Mouse (Mus musculus) neural tube, embryonic 15.5 days (tissue): ENCODE data around the gene Hes5. TPM values are rescaled to one million over a fixed set of nuclear protein-coding genes. Genes with fewer than 3 reads are reported as not detected.

Experiments
- ATAC-seq: fragments of 200-750 bp; cut with Nextera tagmentation; 2 replicates; pipeline ENCODE4 v1.8.0; 2017; ENCODE audit warnings: mild to moderate bottlenecking, moderate TSS enrichment, moderate library complexity; ENCODE audit not compliant: low FRiP score
- H3K27ac ChIP-seq: fragments of 300-500 bp; sonication (generic); replicated peaks from 2 replicates; pipeline ENCODE4 v1.5.1; 2015; ENCODE audit warnings: mild to moderate bottlenecking, inconsistent platforms
- H3K27me3 ChIP-seq: fragments of 300-500 bp; sonication (generic); replicated peaks from 2 replicates; pipeline ENCODE4 v1.6.1; 2015; ENCODE audit warnings: inconsistent platforms
- H3K36me3 ChIP-seq: fragments of 300-500 bp; sonication (generic); 2 replicates; pipeline ENCODE4 v1.6.1; 2015; ENCODE audit warnings: inconsistent platforms
- H3K4me1 ChIP-seq: fragments of 300-500 bp; sonication (generic); 2 replicates; pipeline ENCODE4 v1.6.1; 2015; ENCODE audit warnings: inconsistent platforms
- H3K4me2 ChIP-seq: fragments of 300-500 bp; sonication (generic); 2 replicates; pipeline ENCODE4 v1.6.1; 2015; ENCODE audit warnings: inconsistent platforms, mild to moderate bottlenecking, moderate library complexity
- H3K4me3 ChIP-seq: fragments of 300-500 bp; sonication (generic); replicated peaks from 2 replicates; pipeline ENCODE4 v1.5.1; 2015; ENCODE audit warnings: mild to moderate bottlenecking, inconsistent platforms
- H3K9ac ChIP-seq: fragments of 300-500 bp; sonication (generic); replicated peaks from 2 replicates; pipeline ENCODE4 v1.6.1; 2015; ENCODE audit warnings: mild to moderate bottlenecking, inconsistent platforms
- H3K9me3 ChIP-seq: fragments of 300-500 bp; sonication (generic); replicated peaks from 2 replicates; pipeline ENCODE4 v1.6.1; 2016; ENCODE audit warnings: inconsistent platforms
- WGBS: fragments of 180-500 bp; shearing (Covaris S2); methylation state at CpG from one replicate; pipeline ENCODE4 v1.1.7; 2015; ENCODE audit warnings: mixed read lengths; 5-methylcytosine and 5-hydroxymethylcytosine counted together
- polyA plus RNA-seq: library from polyadenylated mRNA; unstranded; fragments of >200 nt; fragmentation: Nextera tagmentation; extraction: Ambion mirVana; gene quantifications from 2 replicates; pipeline ENCODE4 v1.2.1, GENCODE M21; 2015

Gene Hes5
- polyA plus RNA-seq, 1 experiment from 2014 or later: 113 TPM

DNA sequence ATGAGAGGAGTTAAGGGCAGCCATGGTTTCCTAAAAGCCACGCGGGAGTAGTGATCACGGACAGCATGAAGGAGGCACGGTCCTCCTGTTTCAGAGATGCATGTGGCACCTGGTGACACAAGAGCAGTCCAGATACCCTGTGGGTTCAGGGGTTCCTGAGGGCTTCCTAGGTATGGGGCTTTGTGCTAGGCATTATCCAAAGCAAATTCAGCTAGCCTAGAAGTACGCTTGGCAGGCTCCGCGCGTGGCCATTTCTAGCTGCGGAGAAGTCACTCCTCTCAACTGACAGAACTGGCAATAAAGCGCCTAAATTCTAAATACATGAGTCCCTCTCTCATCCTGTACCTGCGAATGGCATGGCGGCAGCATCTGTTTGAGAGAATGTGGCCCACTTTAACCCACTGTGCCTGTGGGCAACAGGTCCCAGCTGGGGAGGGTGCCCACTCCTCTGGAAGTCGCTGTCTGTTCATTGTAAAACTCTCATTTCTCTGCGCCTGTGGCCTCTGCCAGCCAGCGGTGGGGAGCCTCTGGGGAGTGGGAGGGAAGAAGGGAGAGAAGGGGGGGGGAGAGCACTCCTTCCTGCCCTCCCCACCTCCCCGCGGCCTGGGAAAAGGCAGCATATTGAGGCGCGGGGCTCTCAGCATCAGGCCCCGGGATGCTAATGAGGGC lies 568 bp upstream of the Hes5 start:
- Histone ChIP-seq H3K36me3 (no peaks in the 10 kb centered on the region), H3K4me1 (peaks cover 73% of the 10 kb centered on the region), H3K27ac (peak overlapping the region; percentile 91), H3K9me3 (no peaks in the 10 kb centered on the region), H3K9ac (peak overlapping the region; percentile 80), H3K4me3 (peak overlapping the region; percentile 86), H3K4me2 (peak overlapping the region; percentile 89), H3K27me3 (peaks cover 16% of the 10 kb centered on the region)
- ATAC-seq: no peak; the same call in 1 of the 2 replicates
- 7% methylated on average over 20 of the region's 20 CpGs for WGBS

DNA sequence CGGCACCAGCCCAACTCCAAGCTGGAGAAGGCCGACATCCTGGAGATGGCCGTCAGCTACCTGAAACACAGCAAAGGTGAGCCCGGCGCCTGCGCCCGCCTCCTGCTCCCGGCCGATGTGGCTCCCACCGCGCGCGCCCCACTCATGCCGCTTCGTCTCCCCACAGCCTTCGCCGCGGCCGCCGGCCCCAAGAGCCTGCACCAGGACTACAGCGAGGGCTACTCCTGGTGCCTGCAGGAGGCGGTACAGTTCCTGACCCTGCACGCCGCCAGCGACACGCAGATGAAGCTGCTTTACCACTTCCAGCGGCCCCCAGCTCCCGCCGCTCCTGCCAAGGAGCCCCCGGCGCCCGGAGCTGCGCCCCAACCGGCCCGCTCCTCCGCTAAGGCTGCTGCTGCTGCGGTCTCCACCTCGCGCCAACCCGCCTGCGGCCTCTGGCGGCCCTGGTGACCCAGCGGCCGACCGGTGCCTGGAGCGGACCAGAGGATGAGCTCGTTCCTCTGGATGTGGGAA lies 559 bp downstream of the Hes5 start:
- Histone ChIP-seq H3K4me1 (peaks cover 85% of the 10 kb centered on the region), H3K9ac (peak overlapping the region; percentile 80), H3K27ac (peak overlapping the region; percentile 91), H3K36me3 (no peaks in the 10 kb centered on the region), H3K4me3 (peak overlapping the region; percentile 86), H3K27me3 (peaks cover 16% of the 10 kb centered on the region), H3K4me2 (peak overlapping the region; percentile 89), H3K9me3 (no peaks in the 10 kb centered on the region)
- under 1% methylated on average over 47 of the region's 47 CpGs for WGBS
- no peak for ATAC-seq

DNA sequence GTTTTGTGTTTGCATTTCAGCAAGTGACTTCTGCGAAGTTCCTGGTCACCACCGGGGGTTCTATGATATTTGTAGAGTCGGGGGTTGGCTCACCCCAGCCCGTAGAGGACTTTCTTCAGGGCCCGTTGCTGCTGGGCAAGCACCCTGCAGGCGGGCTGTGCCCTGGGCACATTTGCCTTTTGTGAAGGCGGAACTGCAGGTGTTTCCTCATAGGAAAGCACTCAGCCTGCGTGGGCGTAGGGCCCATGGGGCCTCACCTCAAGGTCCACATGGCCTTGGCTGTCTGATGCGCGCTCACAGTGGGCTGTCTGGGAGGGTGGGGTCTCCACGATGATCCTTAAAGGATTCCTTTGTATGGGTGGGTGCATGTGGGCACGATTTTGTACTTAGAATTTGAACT lies 1.2 kb downstream of the Hes5 start:
- ATAC-seq: no peak
- Histone ChIP-seq H3K9ac (peak overlapping the region; percentile 80), H3K27me3 (peaks cover 16% of the 10 kb centered on the region), H3K9me3 (no peaks in the 10 kb centered on the region), H3K27ac (peak overlapping the region; percentile 91), H3K4me2 (peak overlapping the region; percentile 89), H3K4me3 (peak overlapping the region; percentile 86), H3K4me1 (peaks cover 91% of the 10 kb centered on the region), H3K36me3 (no peaks in the 10 kb centered on the region)
- 4% methylated on average over 13 of the region's 13 CpGs for WGBS

DNA sequence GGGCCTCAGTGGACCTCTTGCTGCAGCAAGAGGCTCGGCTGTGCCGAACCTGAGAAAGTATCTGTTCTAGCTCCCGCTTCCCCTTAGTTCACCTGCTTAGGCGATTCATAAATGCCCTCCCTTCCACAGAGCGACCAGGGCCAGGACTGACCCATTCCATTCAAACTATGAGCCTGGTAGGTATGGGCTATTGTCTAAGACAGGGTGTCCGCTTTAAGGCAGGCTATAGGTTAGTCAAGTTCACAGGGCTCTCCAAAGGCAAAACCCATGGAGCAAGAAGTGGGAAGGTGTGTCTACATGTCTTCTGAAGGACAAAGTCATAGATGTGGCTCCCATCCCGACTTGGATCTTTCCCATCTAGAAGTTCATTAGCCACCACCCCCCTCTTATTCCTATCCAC lies 2.0 kb downstream of the Hes5 start:
- peaks cover 83% of the 10 kb centered on the region for H3K4me1 ChIP-seq
- no peak for ATAC-seq
- H3K9me3 ChIP-seq: no peaks in the 10 kb centered on the region
- H3K4me3 ChIP-seq: peak overlapping the region; percentile 86
- no peaks in the 10 kb centered on the region for H3K36me3 ChIP-seq
- H3K4me2 ChIP-seq: peak overlapping the region; percentile 89
- H3K27ac ChIP-seq: peak overlapping the region; percentile 91
- peak overlapping the region; percentile 80; the same call in 1 of the 2 replicates for H3K9ac ChIP-seq
- H3K27me3 ChIP-seq: peaks cover 13% of the 10 kb centered on the region
- 35% methylated on average over 7 of the region's 7 CpGs for WGBS

DNA sequence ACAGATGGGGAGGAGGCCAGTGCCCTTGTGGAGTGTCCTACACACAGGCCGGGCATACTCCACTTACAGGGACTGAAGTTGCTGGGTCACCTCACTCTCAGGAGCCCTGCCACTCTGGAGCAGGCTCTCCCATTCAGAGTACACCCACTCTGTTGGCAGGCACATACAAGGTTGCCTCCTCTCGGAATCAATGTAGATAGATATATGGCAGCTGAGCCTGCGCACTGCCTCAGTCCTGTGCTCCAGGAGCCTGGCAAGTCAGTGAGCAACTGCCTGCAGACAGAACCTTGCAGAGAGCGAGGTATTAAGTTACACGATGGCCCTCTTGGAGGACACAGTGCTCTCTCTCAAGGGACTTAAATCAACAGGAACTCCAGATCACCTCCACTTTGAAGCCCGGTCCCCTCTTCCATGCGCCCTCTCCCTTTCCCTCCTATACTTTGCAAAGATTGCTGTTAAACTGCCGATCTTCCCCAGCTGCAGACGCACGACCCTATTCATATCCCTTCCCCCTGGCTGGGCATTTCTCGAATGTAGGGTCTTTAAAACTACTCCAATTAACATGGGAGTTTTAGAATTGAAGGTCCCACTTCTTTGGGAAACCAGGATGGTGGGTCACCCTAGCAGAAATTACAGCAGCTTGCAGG lies 2.6 kb downstream of the Hes5 start:
- H3K4me3 ChIP-seq: peak overlapping the region; percentile 86
- WGBS: 6% methylated on average over 11 of the region's 11 CpGs
- ATAC-seq: no peak
- peak overlapping the region; percentile 89 for H3K4me2 ChIP-seq
- peaks cover 13% of the 10 kb centered on the region for H3K27me3 ChIP-seq
- no peaks in the 10 kb centered on the region for H3K36me3 ChIP-seq
- peaks cover 77% of the 10 kb centered on the region for H3K4me1 ChIP-seq
- H3K9ac ChIP-seq: peak overlapping the region; percentile 80
- peak overlapping the region; percentile 91 for H3K27ac ChIP-seq
- no peaks in the 10 kb centered on the region for H3K9me3 ChIP-seq

DNA sequence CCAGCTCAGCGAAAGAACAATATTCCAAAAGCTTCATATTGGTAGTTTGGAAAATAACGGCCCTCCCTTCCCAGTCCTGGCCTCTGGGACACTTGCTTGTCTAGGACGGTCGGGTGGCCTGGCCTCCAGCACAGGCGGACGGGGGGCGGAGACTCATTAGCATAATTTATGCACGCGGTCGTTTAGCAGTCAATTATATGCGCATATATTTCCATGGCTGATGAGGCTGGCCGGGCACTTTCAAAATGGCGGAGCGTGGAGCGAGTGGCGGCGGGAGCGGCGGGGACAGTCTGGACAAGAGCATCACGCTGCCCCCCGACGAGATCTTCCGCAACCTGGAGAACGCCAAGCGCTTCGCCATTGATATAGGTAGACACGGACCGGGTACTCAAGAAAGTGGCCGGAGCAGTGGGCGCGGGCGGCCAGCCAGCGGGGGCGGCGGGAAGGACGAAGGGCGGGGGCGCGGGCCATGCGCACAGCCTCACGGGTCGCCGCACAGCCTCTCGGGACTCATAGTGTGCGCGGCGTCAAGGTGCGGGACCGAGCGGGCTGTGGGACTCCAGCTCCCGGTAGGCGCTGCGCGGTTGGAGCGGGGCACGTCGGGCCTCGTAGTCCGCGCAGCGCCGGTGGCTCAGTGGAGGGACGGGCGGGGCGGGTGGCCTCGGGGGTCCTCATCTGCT lies 3.3 kb downstream of the Hes5 start, which contains the start of gene Pank4:
Pank4 (plus strand) TSS at position 223 of the 680 bp plus-strand sequence.
- WGBS: under 1% methylated on average over 61 of the region's 66 CpGs
- no peaks in the 10 kb centered on the region for H3K9me3 ChIP-seq
- H3K4me3 ChIP-seq: peak within 1 kb of the TSS; percentile 86
- H3K27ac ChIP-seq: peak within 1 kb of the TSS; percentile 91
- ATAC-seq: peak; percentile 91
- H3K27me3 ChIP-seq: peaks cover 6% of the 10 kb centered on the region
- H3K4me2 ChIP-seq: peak within 1 kb of the TSS; percentile 89
- peaks cover 70% of the 10 kb centered on the region for H3K4me1 ChIP-seq
- peaks cover 2% of the 10 kb centered on the region for H3K36me3 ChIP-seq
- H3K9ac ChIP-seq: peak within 1 kb of the TSS; percentile 80

DNA sequence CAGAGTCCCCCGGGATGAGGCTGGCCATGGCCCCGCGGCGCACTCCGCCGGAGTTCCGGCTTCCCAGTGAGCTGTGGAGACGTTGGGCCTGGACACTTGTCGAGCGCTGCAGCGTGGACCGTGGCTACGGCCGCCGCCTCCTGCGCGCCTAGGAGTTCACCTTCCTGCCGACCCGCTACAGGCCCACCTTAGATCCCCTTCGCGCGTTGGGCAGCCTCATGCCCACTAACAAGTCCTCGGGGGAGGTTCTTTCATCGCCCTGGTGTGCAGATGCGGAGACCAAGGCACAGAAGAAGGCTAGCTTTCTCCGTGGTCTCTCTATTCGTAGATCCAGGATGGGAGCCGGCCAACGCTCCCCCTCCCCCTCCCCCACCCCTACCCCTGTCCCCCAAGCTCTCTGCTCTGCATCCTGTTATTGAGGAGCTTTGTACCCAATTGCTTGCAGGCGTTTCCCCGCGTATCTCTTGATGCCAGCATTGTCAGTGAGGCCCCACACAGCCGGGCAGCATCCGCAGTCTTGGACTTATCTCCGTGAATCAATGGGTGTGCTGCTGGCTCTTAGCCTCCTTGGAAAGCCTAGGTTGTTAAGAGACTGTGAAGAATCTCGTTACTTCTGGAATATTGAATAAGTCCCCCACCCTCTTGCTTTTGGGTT lies 4.0 kb downstream of the Hes5 start:
- H3K4me1 ChIP-seq: peaks cover 63% of the 10 kb centered on the region
- H3K9ac ChIP-seq: peak overlapping the region; percentile 80
- peak overlapping the region; percentile 89 for H3K4me2 ChIP-seq
- H3K4me3 ChIP-seq: peak overlapping the region; percentile 86
- 0 out of 2 replicates have a peak, but pooled peaks have one; percentile 4 for ATAC-seq
- WGBS: 1% methylated on average over 36 of the region's 36 CpGs
- H3K9me3 ChIP-seq: no peaks in the 10 kb centered on the region
- peak overlapping the region; percentile 91 for H3K27ac ChIP-seq
- H3K36me3 ChIP-seq: peaks cover 9% of the 10 kb centered on the region
- no peaks in the 10 kb centered on the region; the same call in 1 of the 2 replicates for H3K27me3 ChIP-seq

DNA sequence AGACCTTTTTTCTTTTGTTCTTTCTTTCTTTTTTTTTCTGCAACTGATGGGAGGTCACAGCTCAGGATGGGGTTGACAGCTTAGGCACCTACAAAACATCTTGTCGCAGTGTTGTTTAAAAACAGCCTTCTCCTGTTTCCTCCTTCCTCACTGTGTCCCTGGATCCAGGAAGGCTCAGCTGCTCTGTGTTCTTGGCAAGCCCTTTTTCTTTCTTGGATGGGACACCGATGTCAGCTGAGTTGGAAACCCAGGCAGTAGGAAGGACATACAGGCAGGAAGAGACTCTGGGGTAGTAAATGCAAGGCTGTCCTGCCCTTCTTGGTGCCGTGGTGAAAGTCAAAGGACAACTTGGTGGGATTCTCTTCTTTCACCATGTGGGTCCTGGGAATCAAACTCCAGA lies 5.1 kb downstream of the Hes5 start:
- no peak overlapping the region for H3K27ac ChIP-seq
- 0 out of 2 replicates have a peak overlapping the region, but pooled peaks have one; percentile 1 for H3K9ac ChIP-seq
- no peaks in the 10 kb centered on the region for H3K9me3 ChIP-seq
- no peaks in the 10 kb centered on the region for H3K27me3 ChIP-seq
- 0 out of 2 replicates have a peak overlapping the region, but pooled peaks have one; percentile 86 for H3K4me3 ChIP-seq
- H3K4me2 ChIP-seq: peak overlapping the region; percentile 89
- WGBS: 64% methylated on average over 3 of the region's 3 CpGs
- peaks cover 52% of the 10 kb centered on the region for H3K4me1 ChIP-seq
- peaks cover 20% of the 10 kb centered on the region for H3K36me3 ChIP-seq
- ATAC-seq: no peak

DNA sequence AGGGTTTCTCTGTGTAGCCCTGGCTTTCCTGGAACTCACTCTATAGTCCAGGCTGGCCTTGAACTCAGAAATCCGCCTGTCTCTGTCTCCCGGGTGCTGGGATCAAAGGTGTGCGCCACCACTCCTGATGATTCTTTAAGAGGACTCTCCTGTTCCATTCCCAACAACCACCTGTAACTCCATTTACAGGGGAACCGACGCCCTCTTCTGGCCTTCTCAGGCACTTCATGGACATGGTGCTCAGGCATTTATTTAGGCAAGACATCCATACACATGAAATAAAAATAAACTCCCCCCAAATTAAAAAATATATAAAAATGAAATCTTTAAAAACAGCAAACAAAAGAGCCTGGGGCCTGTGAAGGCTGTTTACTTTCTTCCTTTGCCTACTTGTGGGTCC lies 6.5 kb downstream of the Hes5 start:
- peaks cover 39% of the 10 kb centered on the region for H3K4me1 ChIP-seq
- H3K9me3 ChIP-seq: no peaks in the 10 kb centered on the region
- no peak overlapping the region for H3K27ac ChIP-seq
- no peak overlapping the region for H3K4me3 ChIP-seq
- peaks cover 34% of the 10 kb centered on the region for H3K36me3 ChIP-seq
- no peak for ATAC-seq
- no peak overlapping the region for H3K4me2 ChIP-seq
- H3K9ac ChIP-seq: no peak overlapping the region
- no peaks in the 10 kb centered on the region for H3K27me3 ChIP-seq
- 58% methylated on average over 5 of the region's 5 CpGs for WGBS

DNA sequence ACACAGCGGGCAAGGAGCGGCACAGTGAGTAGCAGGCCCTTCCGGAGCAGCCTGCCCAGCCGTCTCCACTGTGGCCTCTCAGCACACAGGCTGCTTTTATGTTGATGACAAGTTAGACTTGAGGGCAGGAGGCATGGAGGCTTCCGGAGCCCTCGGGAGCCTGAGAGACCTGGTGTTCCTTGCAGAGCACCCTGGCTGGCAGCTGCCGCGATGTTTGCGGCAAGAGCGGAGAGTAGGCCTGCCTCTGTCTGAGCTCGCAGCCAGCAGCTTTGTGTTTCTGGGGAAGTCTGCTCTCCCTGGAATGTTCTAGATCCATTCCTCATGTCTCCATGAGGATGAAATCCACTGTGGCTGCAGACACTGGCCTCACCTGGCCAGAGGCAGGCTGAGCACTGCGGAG lies 11.8 kb downstream of the Hes5 start:
- Histone ChIP-seq H3K4me1 (no peaks in the 10 kb centered on the region), H3K4me3 (no peak overlapping the region), H3K36me3 (peaks cover 87% of the 10 kb centered on the region), H3K9ac (no peak overlapping the region), H3K9me3 (no peaks in the 10 kb centered on the region), H3K4me2 (no peak overlapping the region), H3K27me3 (no peaks in the 10 kb centered on the region), H3K27ac (no peak overlapping the region)
- 95% methylated on average over 12 of the region's 12 CpGs for WGBS
- no peak for ATAC-seq

DNA sequence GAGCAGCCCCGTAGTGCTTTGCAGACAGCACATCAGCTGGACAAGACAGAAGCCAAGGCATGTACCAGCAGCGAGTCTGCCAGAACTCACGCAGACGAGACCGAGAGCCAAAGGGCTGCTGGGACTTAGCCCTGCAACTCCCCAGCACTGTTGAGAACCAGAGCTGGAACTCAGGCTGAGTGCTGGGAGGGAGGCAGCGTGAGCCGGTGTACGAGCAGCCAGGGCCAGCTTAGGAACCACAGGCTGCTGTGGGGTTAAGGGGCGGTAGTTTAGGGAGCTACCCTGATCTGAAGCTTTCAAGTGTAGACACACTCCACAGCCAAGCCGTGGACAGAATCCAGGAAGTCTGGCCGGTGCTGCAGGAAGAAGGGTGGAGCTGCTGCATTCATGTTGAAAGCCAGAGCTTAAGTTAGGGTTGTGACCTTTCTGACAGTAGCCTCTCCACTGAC lies 13.5 kb downstream of the Hes5 start:
- H3K27me3 ChIP-seq: no peaks in the 10 kb centered on the region
- no peak for ATAC-seq
- 92% methylated on average over 11 of the region's 11 CpGs for WGBS
- H3K4me1 ChIP-seq: no peaks in the 10 kb centered on the region
- H3K9me3 ChIP-seq: no peaks in the 10 kb centered on the region
- H3K27ac ChIP-seq: no peak overlapping the region
- H3K36me3 ChIP-seq: peaks cover 100% of the 10 kb centered on the region
- H3K4me2 ChIP-seq: no peak overlapping the region
- no peak overlapping the region for H3K9ac ChIP-seq
- H3K4me3 ChIP-seq: no peak overlapping the region
